Mouse (Mus musculus) midbrain, embryonic 11.5 days (tissue): Measurements from ENCODE around the gene D930048N14Rik. TPM values are rescaled to one million over a fixed set of nuclear protein-coding genes. Genes with fewer than 3 reads are reported as not detected.
"Not testable (repeated sequence)": the region's sequence is repeated elsewhere in the genome, so short reads cannot be mapped to it uniquely, and the experiment has no call there.

ENCODE experiments used
- ATAC-seq: fragments of 200-750 bp; cut with Nextera tagmentation; 2 replicates; pipeline ENCODE4 v1.8.0; 2017; ENCODE audit warnings: moderate TSS enrichment, moderate library complexity; ENCODE audit not compliant: low FRiP score
- DNase-seq: peaks from one replicate; pipeline ENCODE4 v3.0.0; 2015; ENCODE audit warnings: low spot score; ENCODE audit errors: missing footprints
- H3K27ac ChIP-seq: fragments of 300-500 bp; sonication (generic); 2 replicates; pipeline ENCODE4 v1.5.1; 2014; ENCODE audit warnings: low read depth, low read length
- H3K27me3 ChIP-seq: fragments of 300-500 bp; sonication (generic); 2 replicates; pipeline ENCODE4 v1.6.1; 2014; ENCODE audit warnings: mild to moderate bottlenecking, low read length, moderate library complexity, mixed read lengths; ENCODE audit not compliant: control insufficient read depth, insufficient read depth
- H3K36me3 ChIP-seq: fragments of 300-500 bp; sonication (generic); 2 replicates; pipeline ENCODE4 v1.6.1; 2014; ENCODE audit warnings: mild to moderate bottlenecking, low read length, moderate library complexity, mixed read lengths; ENCODE audit not compliant: control insufficient read depth, insufficient read depth
- H3K4me1 ChIP-seq: fragments of 300-500 bp; sonication (generic); 2 replicates; pipeline ENCODE4 v1.6.1; 2014; ENCODE audit warnings: low read length; ENCODE audit not compliant: control insufficient read depth, insufficient read depth
- H3K4me2 ChIP-seq: fragments of 300-500 bp; sonication (generic); 2 replicates; pipeline ENCODE4 v1.6.1; 2014; ENCODE audit warnings: mild to moderate bottlenecking, moderate library complexity
- H3K4me3 ChIP-seq: fragments of 300-500 bp; sonication (generic); 2 replicates; pipeline ENCODE4 v1.5.1; 2014; ENCODE audit warnings: low read depth, low read length
- H3K9ac ChIP-seq: fragments of 300-500 bp; sonication (generic); 2 replicates; pipeline ENCODE4 v1.6.1; 2014; ENCODE audit warnings: low read length
- H3K9me3 ChIP-seq: fragments of 300-500 bp; sonication (generic); 2 replicates; pipeline ENCODE4 v1.6.1; 2016; ENCODE audit warnings: low read length; ENCODE audit not compliant: control insufficient read depth
- WGBS: fragments of 180-500 bp; shearing (Covaris S2); extraction: QIAGEN DNeasy Blood & Tissue Kit; methylation state at CpG from one replicate; pipeline ENCODE4 v1.1.7; 2014; 5-methylcytosine and 5-hydroxymethylcytosine counted together
- polyA plus RNA-seq: library from polyadenylated mRNA; unstranded; fragments of >200 nt; fragmentation: Nextera tagmentation; extraction: Ambion mirVana; gene quantifications from 2 replicates; pipeline ENCODE4 v1.2.1, GENCODE M21; 2014

D930048N14Rik gene
- 0.18 and 0.52 TPM in 2 replicates for polyA plus RNA-seq

DNA sequence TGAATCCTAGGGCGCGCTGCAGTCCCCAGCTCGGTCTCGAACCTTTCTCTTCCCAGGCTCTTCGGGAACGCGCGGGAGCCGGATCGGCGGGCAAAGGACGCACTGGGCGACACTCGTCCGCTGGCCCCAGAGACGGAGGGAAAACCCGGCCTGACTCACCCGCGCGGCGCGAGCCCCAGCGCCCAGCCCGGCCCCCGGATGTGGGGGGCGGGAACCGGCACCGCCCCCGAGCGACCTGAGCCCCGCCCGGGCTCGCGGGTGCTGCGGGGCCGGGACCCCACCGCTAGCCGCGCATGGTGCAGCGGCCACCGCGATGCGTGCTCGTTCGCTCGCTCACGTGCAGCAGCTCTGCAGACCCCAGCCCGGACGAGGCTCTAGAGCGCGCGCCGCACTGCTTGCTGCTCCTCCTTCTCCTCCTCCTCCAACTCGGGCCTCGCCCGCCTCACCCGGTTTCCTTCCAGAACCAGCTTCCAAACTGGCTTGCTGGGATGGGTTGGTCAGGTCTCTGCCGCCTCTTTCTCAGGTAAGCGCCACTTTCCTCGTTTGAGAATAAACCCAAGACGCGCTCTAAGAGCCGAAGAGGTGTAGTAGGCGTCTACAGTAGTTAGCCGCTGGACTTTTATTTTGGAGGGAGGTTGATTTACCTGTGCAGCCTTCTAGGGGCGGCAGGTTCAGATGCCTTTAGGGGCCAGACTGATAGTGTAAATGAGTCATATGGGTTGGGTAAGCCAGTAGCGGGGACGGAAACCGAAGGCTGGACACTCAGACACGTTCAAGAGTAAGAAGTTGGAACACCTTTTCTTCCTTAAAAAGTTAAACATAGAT lies at the start of gene D930048N14Rik, which contains the start of gene N4bp3:
Gene D930048N14Rik, plus strand, starts transcription at position 264 of the 825 bp plus-strand sequence.
Gene N4bp3, minus strand, starts transcription at position 152 of the 825 bp plus-strand sequence.
- peak within 1 kb of the TSS; percentile 74 for H3K9ac ChIP-seq
- ATAC-seq = peak; percentile 66
- H3K4me3 ChIP-seq = peak within 1 kb of the TSS; percentile 53
- peak; percentile 94 for DNase-seq
- peaks cover 34% of the 10 kb centered on the region for H3K4me1 ChIP-seq
- WGBS = 1% methylated on average over 54 of the region's 70 CpGs
- peaks cover 10% of the 10 kb centered on the region for H3K27me3 ChIP-seq
- no peak within 1 kb of the TSS for H3K27ac ChIP-seq
- peak within 1 kb of the TSS; percentile 94 for H3K4me2 ChIP-seq
- H3K36me3 ChIP-seq = no peaks in the 10 kb centered on the region
- H3K9me3 ChIP-seq = no peaks in the 10 kb centered on the region

DNA sequence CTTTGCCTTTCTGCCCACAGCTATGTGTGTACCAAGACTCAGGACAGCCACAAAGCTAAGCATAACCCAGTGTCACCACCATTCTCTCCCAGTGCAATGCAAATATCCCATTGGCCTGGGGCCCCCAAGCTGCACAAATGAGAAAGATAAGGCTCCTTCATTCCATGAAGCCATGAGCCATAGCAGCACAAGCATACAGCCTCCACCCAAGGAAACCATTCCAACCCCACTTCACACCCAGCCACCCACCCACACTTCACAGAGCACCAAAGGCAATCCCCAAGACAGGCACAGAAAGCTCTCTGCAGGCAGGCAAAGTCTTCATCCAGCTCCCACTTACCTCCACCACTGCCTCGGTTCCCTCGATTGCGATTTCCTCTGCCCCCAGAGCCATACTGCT lies 48.5 kb upstream of the D930048N14Rik start:
- Histone ChIP-seq H3K27me3 (no peaks in the 10 kb centered on the region), H3K9me3 (no peaks in the 10 kb centered on the region), H3K4me2 (no peak overlapping the region), H3K9ac (no peak overlapping the region), H3K4me1 (peaks cover 23% of the 10 kb centered on the region), H3K27ac (no peak overlapping the region), H3K4me3 (no peak overlapping the region), H3K36me3 (peaks cover 66% of the 10 kb centered on the region)
- DNase-seq (peak; percentile 90), ATAC-seq (no peak)
- 93% methylated on average over 3 of the region's 3 CpGs for whole genome bisulfite sequencing

DNA sequence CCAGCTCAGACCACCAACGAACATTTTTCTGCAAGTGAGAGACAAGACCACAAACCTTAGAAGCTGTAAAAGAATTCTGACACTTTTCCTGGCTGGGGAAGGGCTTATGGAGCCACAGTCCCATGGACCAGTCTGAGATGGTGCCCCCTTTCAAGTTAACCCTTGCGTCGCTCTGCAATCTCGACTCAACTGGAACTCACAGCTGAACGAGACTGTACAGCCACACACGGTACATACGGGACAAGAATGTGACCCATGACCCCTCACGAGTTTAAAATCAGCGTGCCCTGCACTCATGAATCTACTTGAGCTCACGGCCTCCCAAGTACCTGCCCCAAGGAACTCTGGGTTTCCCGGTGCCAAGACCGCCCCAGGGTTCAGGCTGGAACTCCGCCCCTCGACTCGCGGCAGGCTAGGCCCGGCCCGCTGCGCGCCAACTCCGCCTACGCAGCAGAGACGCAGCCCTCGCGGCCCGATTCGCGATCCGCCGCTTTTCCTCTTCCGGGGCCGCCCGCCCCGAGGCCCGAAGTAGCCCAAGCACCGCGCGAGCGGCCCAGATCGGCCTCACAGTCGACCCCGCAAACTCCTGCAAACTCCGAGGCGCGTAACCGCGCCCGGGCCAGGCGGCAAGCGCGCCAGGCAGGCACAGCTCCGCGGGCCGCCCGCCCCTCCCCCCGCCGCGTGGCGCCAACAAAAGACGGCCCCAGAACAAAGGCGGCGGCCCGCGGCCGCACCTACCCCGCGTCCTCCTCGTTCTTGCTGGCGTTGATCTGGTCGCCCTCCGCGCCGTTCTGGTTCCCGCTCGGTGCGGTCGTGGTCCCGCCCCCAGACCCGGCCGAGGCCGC lies 44.9 kb upstream of the D930048N14Rik start:
- WGBS = under 1% methylated on average over 79 of the region's 81 CpGs
- Histone ChIP-seq H3K4me1 (peaks cover 27% of the 10 kb centered on the region), H3K4me2 (peak overlapping the region; percentile 94), H3K27ac (peak overlapping the region; percentile 93), H3K9me3 (no peaks in the 10 kb centered on the region), H3K27me3 (no peaks in the 10 kb centered on the region), H3K9ac (peak overlapping the region; percentile 100), H3K4me3 (peak overlapping the region; percentile 100), H3K36me3 (peaks cover 37% of the 10 kb centered on the region)
- ATAC-seq (peak; percentile 51), DNase-seq (peak; percentile 97)

DNA sequence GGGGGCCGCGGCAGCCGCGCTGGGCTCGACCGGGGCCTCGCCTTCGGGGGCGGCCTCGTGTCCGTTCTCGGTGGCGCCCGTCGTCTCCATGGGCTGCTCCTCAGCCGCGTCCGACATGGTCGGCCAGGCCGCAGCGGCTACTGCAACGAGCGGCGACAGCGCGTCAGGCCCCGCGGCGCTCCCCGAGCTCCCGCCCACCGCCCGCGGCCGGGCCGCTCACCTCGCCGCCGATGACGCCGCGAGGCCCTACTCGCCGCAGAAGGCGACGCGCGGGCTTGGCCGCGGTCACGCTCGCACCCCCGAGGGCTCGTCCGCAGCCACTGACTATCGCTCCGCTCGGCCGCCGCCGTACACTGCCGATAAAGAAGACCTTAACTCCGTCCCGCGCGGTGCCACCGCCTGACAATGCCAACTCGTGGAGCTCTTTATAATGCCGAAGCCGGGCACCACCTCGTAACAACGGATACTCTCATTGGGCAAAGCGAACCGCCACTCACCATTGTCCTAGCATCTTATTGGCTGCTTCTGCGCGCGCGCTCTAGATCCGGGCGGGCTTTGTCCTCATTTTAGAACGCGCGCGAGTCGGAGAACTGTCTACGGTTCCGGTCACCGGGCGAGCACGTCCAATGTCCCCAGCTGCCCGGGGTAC lies 44.2 kb upstream of the D930048N14Rik start, which contains the start of gene Hnrnpab:
Gene Hnrnpab, minus strand, starts transcription at position 401 of the 649 bp plus-strand sequence.
- ATAC-seq (peak; percentile 95), DNase-seq (peak; percentile 100)
- WGBS = under 1% methylated on average over 91 of the region's 91 CpGs
- Histone ChIP-seq H3K27me3 (no peaks in the 10 kb centered on the region), H3K4me2 (peak within 1 kb of the TSS; percentile 94), H3K4me1 (peaks cover 25% of the 10 kb centered on the region), H3K36me3 (peaks cover 31% of the 10 kb centered on the region), H3K9me3 (no peaks in the 10 kb centered on the region), H3K9ac (peak within 1 kb of the TSS; percentile 100), H3K27ac (peak within 1 kb of the TSS; percentile 93), H3K4me3 (peak within 1 kb of the TSS; percentile 100)

DNA sequence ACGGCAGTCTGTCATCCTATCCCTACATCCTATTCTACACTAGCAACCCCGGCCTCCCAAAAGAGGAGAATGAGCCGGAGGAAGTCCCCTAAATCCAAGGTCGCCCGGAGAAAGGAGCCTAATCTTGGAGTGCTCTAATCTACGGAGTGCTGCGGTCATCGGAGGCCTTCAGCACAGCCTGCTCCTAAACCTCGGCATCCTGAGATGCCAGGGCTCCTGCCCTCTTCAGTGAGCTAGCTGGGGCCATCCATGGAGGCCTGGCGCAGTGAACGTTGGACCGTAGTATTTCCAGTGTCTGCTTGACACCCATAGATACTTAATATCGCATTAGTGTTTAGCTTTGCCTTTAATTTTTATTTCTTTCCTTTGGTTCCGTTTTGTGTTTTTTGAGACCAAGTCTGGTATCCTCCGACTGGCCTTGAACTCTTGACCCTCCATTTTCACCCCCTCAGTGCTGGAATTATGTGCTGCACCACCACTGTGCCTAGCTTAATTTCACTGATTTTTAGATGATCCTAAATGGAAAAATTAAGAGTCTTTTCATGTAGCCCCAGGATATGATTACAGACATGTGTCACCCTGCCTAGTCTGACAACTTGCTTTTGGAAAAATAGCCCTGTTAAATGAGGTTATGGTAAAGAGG lies 43.5 kb upstream of the D930048N14Rik start:
- WGBS = 10% methylated on average over 15 of the region's 15 CpGs
- DNase-seq (no peak), ATAC-seq (peak; percentile 75)
- Histone ChIP-seq H3K36me3 (peaks cover 24% of the 10 kb centered on the region), H3K9ac (peak overlapping the region; percentile 100), H3K4me2 (peak overlapping the region; percentile 54), H3K4me1 (peaks cover 21% of the 10 kb centered on the region), H3K9me3 (no peaks in the 10 kb centered on the region), H3K27ac (peak overlapping the region; percentile 80), H3K27me3 (no peaks in the 10 kb centered on the region), H3K4me3 (peak overlapping the region; percentile 100)

DNA sequence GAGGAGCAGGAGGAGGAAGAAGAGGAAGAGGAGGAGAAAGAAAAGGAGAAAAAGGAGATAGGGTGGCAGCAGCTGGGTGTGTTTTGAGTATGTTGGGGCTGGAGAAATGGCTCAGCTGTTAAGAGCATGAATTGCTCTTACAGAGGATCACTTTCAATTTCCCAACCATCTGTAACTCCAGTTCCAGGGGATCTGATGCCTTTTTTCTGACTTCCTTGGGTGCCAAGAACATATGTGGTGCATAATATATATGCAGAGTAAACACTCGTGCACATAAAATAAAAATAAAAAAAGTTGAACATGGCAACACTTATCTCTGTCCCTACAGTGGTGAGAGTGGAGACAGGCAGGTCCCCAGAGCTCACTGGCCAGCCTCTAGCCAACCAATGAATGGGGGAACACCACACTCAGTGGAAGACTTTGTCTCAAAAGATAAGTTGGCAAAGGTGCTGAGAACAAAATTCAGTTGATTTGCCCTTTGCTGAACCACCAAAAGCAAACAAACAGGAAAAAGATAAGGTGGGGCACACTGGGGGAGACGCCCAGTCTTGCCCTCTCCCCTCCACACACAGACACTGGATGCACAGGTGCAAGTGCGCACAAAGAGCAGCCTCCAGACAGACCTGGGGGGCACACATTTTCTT lies 41.4 kb upstream of the D930048N14Rik start:
- H3K27me3 ChIP-seq = no peaks in the 10 kb centered on the region
- H3K9ac ChIP-seq = no peak overlapping the region
- H3K9me3 ChIP-seq = no peaks in the 10 kb centered on the region
- H3K27ac ChIP-seq = no peak overlapping the region
- ATAC-seq (no peak), DNase-seq (no peak)
- H3K4me2 ChIP-seq = no peak overlapping the region
- peaks cover 13% of the 10 kb centered on the region for H3K4me1 ChIP-seq
- WGBS = 83% methylated on average over 3 of the region's 3 CpGs
- H3K36me3 ChIP-seq = peaks cover 6% of the 10 kb centered on the region
- H3K4me3 ChIP-seq = no peak overlapping the region

DNA sequence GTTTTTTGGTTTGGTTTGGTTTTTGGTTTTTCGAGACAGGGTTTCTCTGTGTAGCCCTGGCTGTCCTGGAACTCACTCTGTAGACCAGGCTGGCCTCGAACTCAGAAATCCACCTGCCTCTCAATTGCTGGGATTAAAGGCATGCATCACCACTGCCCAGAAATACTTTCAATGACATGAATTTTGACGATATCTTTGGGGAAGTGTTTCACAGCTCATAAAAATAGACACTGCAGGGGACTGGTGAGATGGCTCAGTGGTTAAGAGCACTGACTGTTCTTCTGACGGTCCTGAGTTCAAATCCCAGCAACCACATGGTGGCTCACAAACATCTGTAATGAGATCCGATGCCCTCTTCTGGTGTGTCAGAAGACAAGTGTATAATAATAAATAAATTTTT lies 40.8 kb upstream of the D930048N14Rik start:
- WGBS = 89% methylated on average over 5 of the region's 5 CpGs
- H3K36me3 ChIP-seq, H3K4me1 ChIP-seq, DNase-seq, H3K4me2 ChIP-seq, H3K27ac ChIP-seq, H3K9me3 ChIP-seq, H3K27me3 ChIP-seq, H3K9ac ChIP-seq, ATAC-seq, H3K4me3 ChIP-seq: not testable (repeated sequence)

DNA sequence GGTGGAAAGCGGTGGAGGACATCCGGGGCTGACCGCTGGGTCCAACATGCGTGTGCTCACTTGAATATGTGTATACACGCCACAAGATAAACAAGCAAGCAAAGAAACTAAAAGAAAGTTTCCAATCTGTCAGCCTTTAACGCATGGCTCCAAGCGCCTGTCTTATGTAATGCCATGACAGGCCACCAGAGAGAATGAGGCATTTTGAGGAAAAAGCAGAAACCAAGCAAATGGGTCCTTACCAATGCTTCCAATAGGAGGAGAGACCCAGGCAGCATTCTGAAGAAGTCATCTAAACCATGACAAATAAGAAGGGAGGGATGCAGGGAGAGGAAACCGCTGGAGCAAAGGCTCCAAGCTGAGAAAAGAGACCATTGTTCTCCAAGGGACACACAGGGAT lies 36.5 kb upstream of the D930048N14Rik start:
- 82% methylated on average over 8 of the region's 8 CpGs for WGBS
- Histone ChIP-seq H3K36me3 (no peaks in the 10 kb centered on the region), H3K4me2 (no peak overlapping the region), H3K27me3 (no peaks in the 10 kb centered on the region), H3K27ac (no peak overlapping the region), H3K9me3 (no peaks in the 10 kb centered on the region), H3K4me1 (peaks cover 8% of the 10 kb centered on the region), H3K9ac (no peak overlapping the region), H3K4me3 (no peak overlapping the region)
- DNase-seq (no peak), ATAC-seq (no peak)
